In the genomic region with DNA sequence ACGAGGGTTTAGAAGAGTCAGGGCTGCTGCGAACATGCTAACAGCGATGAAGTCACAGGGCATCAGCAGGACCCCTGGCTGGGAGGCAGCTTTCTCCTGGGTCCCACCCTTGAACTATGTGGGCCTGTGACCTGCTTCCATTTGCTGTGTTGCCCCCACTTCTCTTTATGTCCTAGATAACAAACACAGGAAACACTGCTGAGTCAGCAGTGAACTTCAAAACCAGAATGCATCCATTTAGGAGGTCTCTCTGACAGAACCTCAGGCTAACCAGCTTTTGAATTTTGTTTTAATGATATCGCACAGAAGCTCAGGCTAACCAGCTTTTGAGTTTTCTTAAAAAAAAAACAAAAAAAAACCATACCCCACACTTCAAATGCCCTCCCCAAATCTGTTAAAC, we compare ENCODE assay signal across 23 mouse cellular contexts.
DNase-seq lines count a peak whose midpoint lies in the region; ATAC-seq and TF ChIP-seq lines count a peak whose summit lies in the region.
"Had no signal": no experiment of that assay in that cellular context is flagged by ENCODE, and none has a peak within 500 bp of the region (broad histone marks: within the 10 kb centered on the region; RNA-seq: fewer than 3 reads in every experiment).

No protein-coding gene starts in this region.

- in situ Hi-C loops in CH12.LX (cut with MboI; ENCODE audit: low pct_ligation_motif_present, low pct_unique_long_range_greater_than_20kb, low sequenced_read_pairs) (no loop called here), ES-E14 (cut with MboI; ENCODE audit: low sequenced_read_pairs in 2 of 2, unreplicated experiment in 2 of 2) (no loop called here)

- no peaks in the 10 kb centered on the region for H3K4me1 ChIP-seq in midbrain, embryonic 11.5 days (ENCODE audit: control insufficient read depth, insufficient read depth, low read length)
- H3K4me1 ChIP-seq in midbrain, embryonic 16.5 days (ENCODE audit: control insufficient read depth, insufficient read depth, low read length), result no peaks in the 10 kb centered on the region
- H3K4me1 ChIP-seq in CH12.LX (ENCODE audit: control insufficient read depth in 1 of 2, insufficient read depth in 2 of 2), result no peaks in the 10 kb centered on the region
- no peaks in the 10 kb centered on the region for H3K4me1 ChIP-seq in ES-E14 (ENCODE audit: control insufficient read depth in 2 of 2, insufficient read depth in 2 of 2, low read length in 2 of 2, poor library complexity in 1 of 2)

- no peaks in the 10 kb centered on the region for H3K36me3 ChIP-seq in midbrain, embryonic 11.5 days (ENCODE audit: control insufficient read depth, insufficient read depth, low read length)
- peaks cover 4% of the 10 kb centered on the region; the same call in 1 of the 2 replicates for H3K36me3 ChIP-seq in midbrain, embryonic 16.5 days (ENCODE audit: control insufficient read depth, insufficient read depth, low read length)
- H3K36me3 ChIP-seq in CH12.LX (replicated peaks in 1 of 2; ENCODE audit: control insufficient read depth in 1 of 2, insufficient read depth in 1 of 2, low read length in 1 of 2) (no peaks in the 10 kb centered on the region), ES-E14 (ENCODE audit: control insufficient read depth, insufficient read depth, low read length, poor library complexity, severe bottlenecking) (no peaks in the 10 kb centered on the region), myocyte (ENCODE audit: control insufficient read depth, insufficient read depth) (no peaks in the 10 kb centered on the region)
- H3K36me3 ChIP-seq: G1E had no signal

- no peak overlapping the region for H3K27ac ChIP-seq in midbrain, embryonic 11.5 days (ENCODE audit: low read depth, low read length)
- H3K27ac ChIP-seq in midbrain, embryonic 16.5 days (ENCODE audit: low read length), result no peak overlapping the region
- no peak overlapping the region for H3K27ac ChIP-seq in CH12.LX (ENCODE audit: insufficient read depth, low read depth)
- no peak overlapping the region for H3K27ac ChIP-seq in ES-E14 (ENCODE audit: insufficient read depth, low read depth, low read length, poor library complexity, severe bottlenecking)

- no peak overlapping the region for H3ac ChIP-seq in myocyte (ENCODE audit: control insufficient read depth, insufficient read length)

- no peak for ATAC-seq in midbrain, embryonic 11.5 days (ENCODE audit: low FRiP score)
- ATAC-seq in midbrain, embryonic 16.5 days, result no peak
- ATAC-seq: activated CD4-positive, CD25-positive, alpha-beta regulatory T cell, adult 4 months; CD4-positive, CD25-positive, alpha-beta regulatory T cell, adult 4 months; Patski had no signal

- H3K4me3 ChIP-seq in midbrain, embryonic 11.5 days (ENCODE audit: low read depth, low read length), result no peak overlapping the region
- no peak overlapping the region for H3K4me3 ChIP-seq in midbrain, embryonic 16.5 days (ENCODE audit: low read depth, low read length)
- H3K4me3 ChIP-seq in CH12.LX (replicated peaks in 1 of 3; ENCODE audit: low read depth in 2 of 3, low read length in 2 of 3, poor library complexity in 1 of 3) (no peak overlapping the region), ES-E14 (ENCODE audit: insufficient read depth in 1 of 2, low read depth in 1 of 2, low read length in 2 of 2, poor library complexity in 1 of 2, severe bottlenecking in 1 of 2) (no peak overlapping the region), myocyte (no peak overlapping the region)

- no peak for TF ChIP-seq CTCF in CH12.LX (conservative IDR thresholded peaks at IDR 0.05 in 1 of 2, IDR thresholded peaks at IDR 0.05 in 1 of 2; ENCODE audit: low read depth in 2 of 2, low read length in 2 of 2)

- no peaks in the 10 kb centered on the region for H3K9me3 ChIP-seq in midbrain, embryonic 11.5 days (ENCODE audit: control insufficient read depth, low read length)
- H3K9me3 ChIP-seq in midbrain, embryonic 16.5 days (replicated peaks; ENCODE audit: control insufficient read depth, low read length, poor library complexity, severe bottlenecking), result no peaks in the 10 kb centered on the region
- no peaks in the 10 kb centered on the region for H3K9me3 ChIP-seq in CH12.LX (replicated peaks; ENCODE audit: low read length)
- no peaks in the 10 kb centered on the region for H3K9me3 ChIP-seq in ES-E14 (ENCODE audit: control insufficient read depth, insufficient read depth, low read depth, low read length)

- TF ChIP-seq POLR2A in CH12.LX (IDR thresholded peaks at IDR 0.05; ENCODE audit: low read depth, low read length) (no peak), myocyte (IDR thresholded peaks at IDR 0.05; ENCODE audit: insufficient read length, low read depth) (no peak)

- no peaks in the 10 kb centered on the region for H3K27me3 ChIP-seq in midbrain, embryonic 11.5 days (ENCODE audit: control insufficient read depth, insufficient read depth, low read length)
- H3K27me3 ChIP-seq in midbrain, embryonic 16.5 days (ENCODE audit: control insufficient read depth, insufficient read depth, low read depth, low read length), result no peaks in the 10 kb centered on the region
- H3K27me3 ChIP-seq in CH12.LX (replicated peaks) (no peaks in the 10 kb centered on the region), myocyte (ENCODE audit: control insufficient read depth, insufficient read depth, insufficient read length) (no peaks in the 10 kb centered on the region)
- H3K27me3 ChIP-seq: Patski had no signal

- no peak overlapping the region for H3K4me2 ChIP-seq in midbrain, embryonic 11.5 days
- H3K4me2 ChIP-seq in midbrain, embryonic 16.5 days (ENCODE audit: low read length), result no peak overlapping the region
- H3K4me2 ChIP-seq in CH12.LX (ENCODE audit: insufficient read depth, low read depth, poor library complexity, severe bottlenecking) (no peak overlapping the region), myocyte (ENCODE audit: low read depth) (peak overlapping the region; percentile 30)

- DNase-seq in midbrain, embryonic 11.5 days (ENCODE audit: low spot score, missing footprints), result peak; percentile 68
- DNase-seq in CH12.LX (ENCODE audit: extremely low read depth) (no peak), ES-E14 (ENCODE audit: low read depth, low spot score) (no peak)
- no peak for DNase-seq in embryo, embryonic 9.5 days (ENCODE audit: extremely low spot score)
- DNase-seq in spleen, postnatal 36 days (ENCODE audit: low spot score in 2 of 2), result no peak
- DNase-seq in retina, embryonic 14.5 days (ENCODE audit: low spot score), result no peak
- DNase-seq: adrenal gland, adult 2 months; adrenal gland, adult 8-10 months; adrenal gland, postnatal 10 days; adrenal gland, postnatal 14 days; adrenal gland, postnatal 25 days; adrenal gland, postnatal 36 days; B cell, adult 2 months; cerebellum, adult 11 months; cerebellum, adult 11-12 months; cerebellum, adult 18-20 months; cerebellum, adult 2 months had no signal

- TF ChIP-seq EP300 in CH12.LX (IDR thresholded peaks at IDR 0.05; ENCODE audit: low read length), result no peak

- 89% methylated on average over 4 of the region's 4 CpGs for WGBS in midbrain, embryonic 11.5 days
- WGBS in midbrain, embryonic 16.5 days, result 76% methylated on average over 4 of the region's 4 CpGs

- TF ChIP-seq RAD21 in CH12.LX (IDR thresholded peaks at IDR 0.05; ENCODE audit: low read depth, low read length), result no peak

- dilution Hi-C loops in CH12.LX (cut with MboI; ENCODE audit: extremely low pct_ligation_motif_present, extremely low pct_unique_long_range_greater_than_20kb, low sequenced_read_pairs), result no loop called here

- H3K9ac ChIP-seq in midbrain, embryonic 11.5 days (ENCODE audit: low read length), result no peak overlapping the region
- no peak overlapping the region for H3K9ac ChIP-seq in midbrain, embryonic 16.5 days (ENCODE audit: low read depth, low read length)
- H3K9ac ChIP-seq in CH12.LX (ENCODE audit: insufficient read depth, low read depth) (no peak overlapping the region), ES-E14 (ENCODE audit: insufficient read depth, low read depth, low read length, poor library complexity, severe bottlenecking) (no peak overlapping the region)

- H3K79me2 ChIP-seq in CH12.LX (replicated peaks; ENCODE audit: control insufficient read depth, extremely low read depth, insufficient read depth, poor library complexity, severe bottlenecking) (no peaks in the 10 kb centered on the region), myocyte (ENCODE audit: control insufficient read depth, insufficient read depth) (no peaks in the 10 kb centered on the region)

TF ChIP-seq in CH12.LX, 34 proteins besides CTCF, POLR2A, EP300 and RAD21:
- no peak for TF ChIP-seq TBP (conservative IDR thresholded peaks at IDR 0.05; ENCODE audit: low read depth, low read length)
- peak; percentile 80; the same call in 1 of the 2 replicates for TF ChIP-seq MAFK (IDR thresholded peaks at IDR 0.05; ENCODE audit: insufficient replicate concordance, low read length)

TF ChIP-seq in ES-E14, 5 proteins besides CTCF, POLR2A, EP300 and RAD21:
- TF ChIP-seq ZC3H11A (IDR thresholded peaks at IDR 0.05; ENCODE audit: borderline replicate concordance, low read depth, low read length) (no peak), CHD2 (IDR thresholded peaks at IDR 0.05; ENCODE audit: low read depth, low read length) (no peak), MAFK (IDR thresholded peaks at IDR 0.05; ENCODE audit: insufficient read depth, low read depth, low read length) (peak; percentile 68), ZNF384 (IDR thresholded peaks at IDR 0.05; ENCODE audit: low read depth, low read length) (no peak), HCFC1 (IDR thresholded peaks at IDR 0.05; ENCODE audit: borderline replicate concordance, insufficient read depth, low read length) (no peak)

TF ChIP-seq in myocyte, 11 proteins besides CTCF, POLR2A, EP300 and RAD21:
- no peak for TF ChIP-seq E2F4 (IDR thresholded peaks at IDR 0.05; ENCODE audit: insufficient read depth)
- no peak for TF ChIP-seq CEBPB (IDR thresholded peaks at IDR 0.05; ENCODE audit: insufficient read depth, poor library complexity, severe bottlenecking)
- no peak for TF ChIP-seq POLR2AphosphoS2 (IDR thresholded peaks at IDR 0.05; ENCODE audit: insufficient read length, low read depth)
- no peak for TF ChIP-seq USF1 (IDR thresholded peaks at IDR 0.05; ENCODE audit: low read depth)
- TF ChIP-seq TCF12 (IDR thresholded peaks at IDR 0.05; ENCODE audit: insufficient read depth, poor library complexity, severe bottlenecking), result no peak
- TF ChIP-seq TCF3 (IDR thresholded peaks at IDR 0.05; ENCODE audit: insufficient read length, low read depth), result no peak
- TF ChIP-seq MYOG (IDR thresholded peaks at IDR 0.05; ENCODE audit: control insufficient read depth in 1 of 3, insufficient read depth in 1 of 3, insufficient read length in 2 of 3, low read depth in 2 of 3), result no peak
